Mouse (Mus musculus) bone marrow, adult 2 months (tissue): Measurements from ENCODE around the gene Akip1. TPM values are rescaled to one million over a fixed set of nuclear protein-coding genes. Genes with fewer than 3 reads are reported as not detected.

Source experiments
- H3K27ac ChIP-seq: fragments of 200-500 bp; 2 replicates; pipeline ENCODE4 v1.5.1; 2012; ENCODE audit warnings: low read depth, mild to moderate bottlenecking, control low read depth, inconsistent platforms, low read length; ENCODE audit not compliant: control insufficient read depth, poor library complexity, insufficient read depth
- H3K4me1 ChIP-seq: fragments of 200-500 bp; 2 replicates; pipeline ENCODE4 v1.6.1; 2011; ENCODE audit warnings: low read length; ENCODE audit not compliant: control insufficient read depth, insufficient read depth
- H3K4me3 ChIP-seq: fragments of 200-500 bp; replicated peaks from 2 replicates; pipeline ENCODE3; 2011; ENCODE audit warnings: mild to moderate bottlenecking, low read depth, low read length, control low read depth; ENCODE audit not compliant: control insufficient read depth
- CTCF ChIP-seq: fragments of 200-500 bp; IDR thresholded peaks from 2 replicates; pipeline ENCODE4 v1.5.1; 2011; ENCODE audit warnings: low read length, control low read depth; ENCODE audit not compliant: control insufficient read depth, insufficient read depth
- POLR2A ChIP-seq: fragments of 200-500 bp; IDR thresholded peaks from 2 replicates; pipeline ENCODE4 v1.6.1; 2011; ENCODE audit warnings: low read depth, mild to moderate bottlenecking, control low read depth, low read length, borderline replicate concordance; ENCODE audit not compliant: control insufficient read depth
- WGBS: fragments of 180-500 bp; shearing (Covaris S2); methylation state at CpG from one replicate; pipeline ENCODE4 v1.1.7; 2018; 5-methylcytosine and 5-hydroxymethylcytosine counted together
- polyA plus RNA-seq: library from polyadenylated mRNA; stranded (reverse); fragments of >200 nt; gene quantifications from 2 replicates; pipeline ENCODE4 v1.2.4, GENCODE M21; 2011; ENCODE audit warnings: low replicate concordance; ENCODE audit not compliant: missing spikeins, insufficient read depth, insufficient read length

The Akip1 gene
- polyA plus RNA-seq, 1 experiment: 23.1 TPM

DNA sequence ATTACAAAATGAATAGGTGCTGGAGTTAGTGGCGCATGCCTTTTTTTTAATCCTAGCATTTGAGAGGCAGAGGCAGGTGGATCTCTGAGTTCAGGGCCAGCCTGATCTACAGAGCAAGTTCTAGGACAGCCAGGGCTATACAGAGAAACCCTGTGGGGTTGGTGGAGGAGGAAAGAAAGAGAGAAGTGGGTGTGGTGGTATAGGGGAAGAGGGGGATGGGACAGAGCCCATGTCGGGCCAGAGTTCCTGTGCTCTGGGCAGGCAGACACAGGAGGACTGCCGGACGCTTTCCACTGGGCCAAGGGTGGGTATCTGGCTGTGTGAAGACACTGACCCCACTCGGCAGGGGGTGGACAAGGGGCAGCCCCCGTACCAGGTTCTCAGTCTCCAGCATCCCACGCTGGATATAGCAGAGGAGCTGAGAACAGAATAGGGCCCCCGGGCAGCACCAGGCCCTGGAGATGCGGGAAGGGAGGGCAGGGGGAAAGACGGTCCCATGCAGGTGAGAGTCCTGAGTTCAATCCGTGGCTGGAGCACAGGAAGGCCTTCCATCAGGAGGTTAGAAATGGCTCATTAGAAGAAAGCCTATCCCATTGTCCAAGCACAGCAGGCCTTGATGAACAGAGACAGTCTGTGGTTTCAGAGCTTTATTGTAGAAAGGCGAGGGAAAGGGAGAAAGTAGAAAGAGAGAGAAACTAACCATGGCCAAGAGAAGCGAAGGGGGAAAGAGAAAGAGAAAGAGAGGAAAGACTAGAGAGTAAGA lies 8.7 kb upstream of the Akip1 start:
- H3K4me3 ChIP-seq: no peak overlapping the region
- H3K4me1 ChIP-seq: no peaks in the 10 kb centered on the region
- TF ChIP-seq CTCF: no peak
- no peak for TF ChIP-seq POLR2A
- no peak overlapping the region for H3K27ac ChIP-seq
- 78% methylated on average over 13 of the region's 13 CpGs for WGBS

DNA sequence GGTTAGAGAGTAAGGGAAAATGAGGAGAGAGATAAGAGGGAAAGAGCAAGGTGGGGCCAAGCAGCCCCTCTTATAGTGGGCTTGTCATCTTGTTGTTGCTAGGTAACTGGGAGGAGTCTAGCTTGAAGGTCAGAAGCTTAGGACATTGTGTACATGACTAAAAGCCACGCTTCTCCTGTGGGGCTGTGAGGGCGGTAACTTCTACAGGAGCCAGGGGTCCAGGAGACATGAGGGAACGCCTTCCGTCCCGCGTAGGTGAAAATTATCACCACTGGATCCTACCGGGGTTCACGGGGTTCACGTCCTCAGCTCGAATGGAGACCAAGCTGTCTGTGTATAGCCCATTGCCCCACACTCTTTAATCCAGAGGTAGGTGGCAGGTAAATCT lies 8.2 kb upstream of the Akip1 start:
- WGBS: 89% methylated on average over 10 of the region's 10 CpGs
- TF ChIP-seq POLR2A (no peak), CTCF (no peak)
- Histone ChIP-seq H3K4me3 (no peak overlapping the region), H3K27ac (no peak overlapping the region), H3K4me1 (no peaks in the 10 kb centered on the region)

- TF ChIP-seq CTCF: no peak
- TF ChIP-seq POLR2A: no peak
- H3K4me3 ChIP-seq: no peak overlapping the region
- no peak overlapping the region for H3K27ac ChIP-seq
- peaks cover 3% of the 10 kb centered on the region for H3K4me1 ChIP-seq
These were observed 3.3 kb upstream of the Akip1 start for GRCm38 (mm10) chr7:109700213-109700612.

GRCm38 (mm10) chr7:109702721-109703120 lies 769 bp upstream of the Akip1 start:
- TF ChIP-seq POLR2A: no peak
- TF ChIP-seq CTCF: no peak
- H3K4me1 ChIP-seq: peaks cover 3% of the 10 kb centered on the region
- H3K4me3 ChIP-seq: no peak overlapping the region
- WGBS: 81% methylated on average over 4 of the region's 4 CpGs
- H3K27ac ChIP-seq: no peak overlapping the region

GRCm38 (mm10) chr7:109704016-109704377 lies 507 bp downstream of the Akip1 start:
- peak overlapping the region; percentile 9 for H3K27ac ChIP-seq
- TF ChIP-seq CTCF (no peak), POLR2A (no peak)
- H3K4me1 ChIP-seq: peaks cover 3% of the 10 kb centered on the region
- 2% methylated on average over 17 of the region's 17 CpGs for WGBS
- peak overlapping the region; percentile 76 for H3K4me3 ChIP-seq

DNA sequence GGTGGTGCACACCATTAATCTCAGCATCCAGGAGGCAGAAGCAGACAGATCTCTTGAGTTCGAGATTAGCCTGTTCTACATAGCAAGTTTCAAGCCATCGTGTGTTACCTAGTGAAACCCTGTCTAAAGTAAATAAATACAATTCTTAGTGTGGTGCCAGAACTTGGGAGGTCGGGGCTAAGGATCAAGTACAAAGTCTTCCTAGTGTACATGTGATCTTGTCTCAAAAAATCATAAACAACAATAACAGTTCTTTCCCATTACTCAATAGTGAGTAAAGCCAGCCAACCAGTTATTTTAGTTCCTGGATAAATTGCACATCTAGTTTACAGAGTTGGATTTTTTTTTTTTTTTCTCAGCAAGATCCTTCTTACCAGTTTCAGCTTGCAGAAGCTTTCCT lies 971 bp downstream of the Akip1 start:
- no peak overlapping the region for H3K27ac ChIP-seq
- WGBS: 61% methylated on average over 3 of the region's 3 CpGs
- TF ChIP-seq CTCF (no peak), POLR2A (no peak)
- H3K4me3 ChIP-seq: no peak overlapping the region
- peaks cover 3% of the 10 kb centered on the region for H3K4me1 ChIP-seq

DNA sequence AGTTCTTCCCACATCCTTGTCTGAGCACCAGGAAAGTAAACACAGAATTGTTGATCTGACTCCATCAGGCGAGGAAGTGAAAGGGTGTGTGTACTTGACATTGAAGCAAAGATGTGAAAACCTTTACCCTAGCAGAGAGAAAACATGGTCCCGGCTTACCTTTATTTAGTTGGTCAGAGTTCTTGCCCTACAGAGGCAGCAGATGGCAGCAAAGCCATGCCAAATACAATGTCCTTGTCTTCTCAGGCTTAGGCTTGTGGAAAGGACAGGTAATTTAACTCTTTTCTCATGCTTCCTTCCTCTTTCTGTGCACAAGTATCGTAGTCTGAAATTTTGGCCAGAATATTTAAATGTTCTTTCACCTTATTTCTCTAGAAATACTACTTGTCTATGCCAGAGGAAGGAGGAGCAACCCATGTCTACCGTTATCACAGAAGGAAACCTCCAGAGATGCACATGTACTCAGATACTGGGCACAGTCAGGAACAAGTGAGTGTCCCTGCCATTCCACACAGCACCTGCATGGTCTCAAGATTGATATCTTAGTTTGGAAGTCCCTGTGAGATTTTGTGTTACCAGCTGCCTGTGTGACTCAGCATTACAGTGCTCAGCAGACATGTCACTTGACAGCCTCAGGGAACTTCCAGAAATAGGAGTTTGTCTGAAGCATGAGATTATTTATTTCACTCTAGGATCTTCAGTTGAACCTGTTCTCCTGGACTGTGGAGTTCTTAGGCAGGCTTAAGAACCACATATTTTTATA lies 3.7 kb downstream of the Akip1 start:
- TF ChIP-seq POLR2A (no peak), CTCF (no peak)
- H3K27ac ChIP-seq: no peak overlapping the region
- 27% methylated on average over 4 of the region's 4 CpGs for WGBS
- H3K4me3 ChIP-seq: no peak overlapping the region
- H3K4me1 ChIP-seq: peaks cover 3% of the 10 kb centered on the region

DNA sequence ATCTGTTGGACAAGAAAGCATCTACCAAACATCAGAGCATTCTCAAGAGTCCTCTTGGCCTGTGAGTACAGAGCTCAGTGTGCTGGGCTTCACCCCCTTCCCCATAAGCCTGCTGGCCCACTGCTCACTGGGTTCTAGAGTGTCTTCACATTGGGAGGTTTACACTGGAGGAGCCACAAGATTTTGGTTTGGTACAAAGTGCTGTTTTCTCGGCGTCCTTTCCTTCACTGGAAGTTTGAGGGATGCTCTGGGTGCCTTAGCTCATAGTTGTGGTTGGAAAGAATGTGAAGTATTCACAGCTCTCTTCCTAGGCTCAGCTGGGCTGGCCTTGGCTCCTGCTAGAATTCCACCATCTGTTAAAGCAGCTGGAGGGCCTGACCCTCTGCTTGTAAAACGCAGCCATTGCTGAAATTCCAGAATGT lies 5.5 kb downstream of the Akip1 start:
- H3K4me1 ChIP-seq: no peaks in the 10 kb centered on the region
- TF ChIP-seq CTCF (no peak), POLR2A (no peak)
- no peak overlapping the region for H3K4me3 ChIP-seq
- WGBS: 83% methylated on average over 3 of the region's 3 CpGs
- H3K27ac ChIP-seq: no peak overlapping the region
